Mouse (Mus musculus) myocyte (in vitro differentiated cells): ENCODE results near the gene Cyp11a1.

ENCODE experiments used
- POLR2A ChIP-seq: IDR thresholded peaks from one replicate; pipeline ENCODE4 v1.6.1; 2011; ENCODE audit warnings: low read depth, mild to moderate bottlenecking, control low read depth, moderate library complexity; ENCODE audit not compliant: insufficient read length
- USF1 ChIP-seq: IDR thresholded peaks from one replicate; pipeline ENCODE4 v1.6.1; 2011; ENCODE audit warnings: low read depth, mild to moderate bottlenecking, control low read depth, moderate library complexity

- TF ChIP-seq POLR2A (no peak), USF1 (peak; percentile 81)
Measured at GRCm38 (mm10) chr9:58045646-58046045, 39.4 kb downstream of the Cyp11a1 start.
